Mouse (Mus musculus) lung, postnatal 0 days (tissue): ENCODE results near the gene Ndufb5.

Experiments
- CTCF ChIP-seq: IDR thresholded peaks from 2 replicates; pipeline ENCODE4 v1.5.1; 2016; ENCODE audit warnings: antibody characterized with exemption, mild to moderate bottlenecking
- EP300 ChIP-seq: IDR thresholded peaks from 2 replicates; pipeline ENCODE4 v1.6.1; 2016; ENCODE audit warnings: antibody characterized with exemption, mild to moderate bottlenecking, control low read depth

DNA sequence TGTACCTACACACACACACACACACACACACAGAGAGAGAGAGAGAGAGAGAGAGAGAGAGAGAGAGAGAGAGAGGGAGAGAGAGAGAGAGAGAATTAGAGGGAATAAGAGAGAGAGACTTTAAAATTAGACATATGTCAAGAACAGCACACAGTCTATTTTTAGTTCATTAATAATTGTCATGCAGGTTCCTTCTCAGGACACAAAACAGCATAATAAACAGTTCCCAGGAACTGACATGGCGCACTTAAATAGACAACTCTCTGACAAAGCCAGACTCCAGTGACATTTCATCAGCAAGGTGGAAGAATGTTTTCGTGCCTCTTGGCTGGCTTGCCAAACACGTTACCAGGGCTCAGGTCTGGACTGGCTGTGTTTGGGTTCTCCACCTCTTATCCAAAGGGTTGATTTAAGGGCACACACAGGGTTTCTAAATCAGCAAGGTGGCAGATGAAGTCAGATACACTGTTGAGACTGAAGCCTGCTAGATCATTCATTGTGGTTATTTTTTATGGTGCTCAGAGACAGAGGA, 17.7 kb downstream of the Ndufb5 start:
- TF ChIP-seq EP300 (no peak), CTCF (no peak)
